Mouse (Mus musculus) Muller cell, postnatal 12 days (primary cell): ENCODE results near the gene Gm6588.

Source experiments
- DNase-seq: peaks from one replicate; pipeline ENCODE4 v3.0.0-alpha.2; 2015; ENCODE audit errors: inconsistent ontology term

The Gm6588 gene

GRCm38 (mm10) chr5:112470144-112470543, 20.9 kb downstream of the Gm6588 start:
- DNase-seq: no peak

GRCm38 (mm10) chr5:112473453-112473852, 24.2 kb downstream of the Gm6588 start:
- DNase-seq: no peak

- DNase-seq: no peak
Observed at GRCm38 (mm10) chr5:112481946-112482410, 32.8 kb downstream of the Gm6588 start.

- no peak for DNase-seq
Observed at GRCm38 (mm10) chr5:112482551-112482950, 33.3 kb downstream of the Gm6588 start.

- DNase-seq: no peak
Observed at GRCm38 (mm10) chr5:112483030-112483429, 33.8 kb downstream of the Gm6588 start.

GRCm38 (mm10) chr5:112484924-112485715, 35.9 kb downstream of the Gm6588 start:
- DNase-seq: no peak

- DNase-seq: no peak
Observed at GRCm38 (mm10) chr5:112486415-112486814, 37.2 kb downstream of the Gm6588 start.

- DNase-seq: no peak
Observed at GRCm38 (mm10) chr5:112487504-112487903, 38.3 kb downstream of the Gm6588 start.

- DNase-seq: no peak
Observed at GRCm38 (mm10) chr5:112488101-112488776, 39.0 kb downstream of the Gm6588 start.

GRCm38 (mm10) chr5:112491489-112491888, 42.3 kb downstream of the Gm6588 start:
- no peak for DNase-seq

GRCm38 (mm10) chr5:112493492-112493891, 44.3 kb downstream of the Gm6588 start:
- DNase-seq: no peak

- no peak for DNase-seq
Observed at GRCm38 (mm10) chr5:112496753-112497369, 47.6 kb downstream of the Gm6588 start.

- no peak for DNase-seq
Observed at GRCm38 (mm10) chr5:112498921-112499917, 50.0 kb downstream of the Gm6588 start.

GRCm38 (mm10) chr5:112499918-112500682, 50.9 kb downstream of the Gm6588 start:
- peak; percentile 54 for DNase-seq
